ENCODE assay signal across 9 mouse cellular contexts in genomic region chr7:73855489-73855888, GRCm38 (mm10).
DNase-seq lines count a peak whose midpoint lies in the region; ATAC-seq and TF ChIP-seq lines count a peak whose summit lies in the region.
"Had no signal": no experiment of that assay in that cellular context is flagged by ENCODE, and none has a peak within 500 bp of the region (broad histone marks: within the 10 kb centered on the region; RNA-seq: fewer than 3 reads in every experiment).

No protein-coding gene starts in this region.

- peak; percentile 13 to 38 for DNase-seq in heart, adult 2 months
- DNase-seq in heart, postnatal 25 days (ENCODE audit: low spot score) = no peak
- DNase-seq in urinary bladder, postnatal 25 days (ENCODE audit: low spot score) = peak; percentile 4
- DNase-seq in urinary bladder, postnatal 36 days (ENCODE audit: low spot score in 2 of 2) = no peak
- DNase-seq in embryo, embryonic 9.5 days (ENCODE audit: extremely low spot score) = peak; percentile 42
- DNase-seq in layer of hippocampus, postnatal 14 days (ENCODE audit: low spot score in 2 of 2) = peak; percentile 27 to 43
- peak; percentile 52 for DNase-seq in midbrain, postnatal 0 days (ENCODE audit: low spot score)
- no peak for DNase-seq in spleen, postnatal 36 days (ENCODE audit: low spot score in 2 of 2)

- H3K36me3 ChIP-seq in heart, adult 2 months (ENCODE audit: control insufficient read depth, insufficient read depth, low read length) = no peaks in the 10 kb centered on the region
- H3K36me3 ChIP-seq in midbrain, postnatal 0 days (ENCODE audit: insufficient read depth, low read length) = no peaks in the 10 kb centered on the region
- H3K36me3 ChIP-seq: limb, embryonic 12.5 days had no signal

- 40% methylated on average over 4 of the region's 4 CpGs for WGBS in heart, adult 2 months
- WGBS in midbrain, postnatal 0 days = 53% methylated on average over 4 of the region's 4 CpGs

- H3K27ac ChIP-seq in heart, adult 2 months = no peak overlapping the region
- H3K27ac ChIP-seq in midbrain, postnatal 0 days (ENCODE audit: low read depth, low read length) = no peak overlapping the region
- H3K27ac ChIP-seq: limb, embryonic 12.5 days had no signal

- H3K9ac ChIP-seq in heart, adult 2 months (ENCODE audit: low read depth, low read length) = no peak overlapping the region
- no peak overlapping the region for H3K9ac ChIP-seq in midbrain, postnatal 0 days (replicated peaks; ENCODE audit: low read length, poor library complexity, severe bottlenecking)
- H3K9ac ChIP-seq: limb, embryonic 12.5 days had no signal

- no peaks in the 10 kb centered on the region for H3K9me3 ChIP-seq in midbrain, postnatal 0 days (ENCODE audit: low read length)
- H3K9me3 ChIP-seq: limb, embryonic 12.5 days had no signal

- no peak for TF ChIP-seq POLR2A in heart, adult 2 months (IDR thresholded peaks at IDR 0.05; ENCODE audit: insufficient read depth, low read depth, low read length)

- TF ChIP-seq EP300 in heart, adult 2 months (IDR thresholded peaks at IDR 0.05; ENCODE audit: insufficient read depth, low read depth, low read length) = no peak

- H3K27me3 ChIP-seq in heart, adult 2 months (ENCODE audit: control insufficient read depth, insufficient read depth, low read length) = no peaks in the 10 kb centered on the region; the same call in 1 of the 2 replicates
- H3K27me3 ChIP-seq in midbrain, postnatal 0 days (ENCODE audit: insufficient read depth, low read length) = no peaks in the 10 kb centered on the region
- H3K27me3 ChIP-seq: limb, embryonic 12.5 days had no signal

- no peaks in the 10 kb centered on the region for H3K79me2 ChIP-seq in heart, adult 2 months (replicated peaks; ENCODE audit: control insufficient read depth, insufficient read depth, low read length)

- no peak overlapping the region for H3K4me2 ChIP-seq in midbrain, postnatal 0 days (ENCODE audit: low read depth, low read length, poor library complexity, severe bottlenecking)
- H3K4me2 ChIP-seq: limb, embryonic 12.5 days had no signal

- no peak overlapping the region for H3K4me3 ChIP-seq in heart, adult 2 months
- H3K4me3 ChIP-seq in midbrain, postnatal 0 days (ENCODE audit: low read depth, low read length) = no peak overlapping the region
- H3K4me3 ChIP-seq: limb, embryonic 12.5 days had no signal

- intact Hi-C loops in heart, adult 2 months (cut with DNase I) = loop anchor here (1.0 kb wide), 1 partner anchor 201 kb away; no protein-coding TSS in a partner anchor
- intact Hi-C loops in heart, postnatal 25 days (cut with DNase I) = loop anchor here (1.0 kb wide), 1 partner anchor 199 kb away; no protein-coding TSS in a partner anchor

- no peaks in the 10 kb centered on the region for H3K4me1 ChIP-seq in heart, adult 2 months (ENCODE audit: control insufficient read depth, insufficient read depth, low read length)
- no peaks in the 10 kb centered on the region for H3K4me1 ChIP-seq in midbrain, postnatal 0 days (ENCODE audit: insufficient read depth, low read length)

- no peak for ATAC-seq in midbrain, postnatal 0 days (ENCODE audit: low FRiP score)

- peak; percentile 87 for TF ChIP-seq CTCF in heart, adult 2 months (IDR thresholded peaks at IDR 0.05)
- peak; percentile 80 for TF ChIP-seq CTCF in midbrain, postnatal 0 days (IDR thresholded peaks at IDR 0.05)

Comparison
In these comparisons a context has a peak if more than half of its experiments do, and no peak if none do; other contexts are left out.
1. DNase-seq: peak in heart, adult 2 months (2 of 2), urinary bladder, postnatal 25 days (single experiment), embryo, embryonic 9.5 days (single experiment), layer of hippocampus, postnatal 14 days (2 of 2) and midbrain, postnatal 0 days (single experiment); none in heart, postnatal 25 days (single experiment), urinary bladder, postnatal 36 days (0 of 2) and spleen, postnatal 36 days (0 of 2).